Mouse (Mus musculus) ES-E14 (cell line): ENCODE data around the gene Ceacam10.

Experiments
- CHD2 ChIP-seq: IDR thresholded peaks from 2 replicates; pipeline ENCODE4 v1.6.1; 2014; ENCODE audit warnings: mild to moderate bottlenecking, low read depth, low read length, inconsistent platforms
- HCFC1 ChIP-seq: IDR thresholded peaks from 2 replicates; pipeline ENCODE4 v1.6.1; 2012; ENCODE audit warnings: low read length, inconsistent platforms, borderline replicate concordance; ENCODE audit not compliant: insufficient read depth
- MAFK ChIP-seq: IDR thresholded peaks from 2 replicates; pipeline ENCODE4 v1.6.1; 2014; ENCODE audit warnings: mild to moderate bottlenecking, low read depth, low read length, inconsistent platforms; ENCODE audit not compliant: insufficient read depth
- ZC3H11A ChIP-seq: IDR thresholded peaks from 2 replicates; pipeline ENCODE4 v1.6.1; 2012; ENCODE audit warnings: low read depth, mild to moderate bottlenecking, inconsistent platforms, low read length, borderline replicate concordance

GRCm38 (mm10) chr7:24797918-24798317 lies 20.9 kb downstream of the Ceacam10 start:
- TF ChIP-seq CHD2 (no peak), MAFK (no peak), ZC3H11A (no peak), HCFC1 (no peak)
